Mouse (Mus musculus) embryonic facial prominence, embryonic 12.5 days (tissue): Measurements from ENCODE around the gene Ccr1. TPM values are rescaled to one million over a fixed set of nuclear protein-coding genes. Genes with fewer than 3 reads are reported as not detected.

ENCODE experiments used
- ATAC-seq: fragments of 200-750 bp; cut with Nextera tagmentation; 2 replicates; pipeline ENCODE4 v1.8.0; 2017; ENCODE audit not compliant: insufficient number of reproducible peaks, insufficient read depth, low FRiP score, low TSS enrichment
- H3K27ac ChIP-seq: fragments of 300-500 bp; sonication (generic); 2 replicates; pipeline ENCODE4 v1.5.1; 2016; ENCODE audit warnings: mild to moderate bottlenecking
- H3K27me3 ChIP-seq: fragments of 300-500 bp; sonication (generic); 2 replicates; pipeline ENCODE4 v1.6.1; 2016; ENCODE audit warnings: mild to moderate bottlenecking, moderate library complexity
- H3K36me3 ChIP-seq: fragments of 300-500 bp; sonication (generic); 2 replicates; pipeline ENCODE4 v1.6.1; 2016; ENCODE audit warnings: mild to moderate bottlenecking
- H3K4me1 ChIP-seq: fragments of 300-500 bp; sonication (generic); 2 replicates; pipeline ENCODE4 v1.6.1; 2016
- H3K4me2 ChIP-seq: fragments of 300-500 bp; sonication (generic); replicated peaks from 2 replicates; pipeline ENCODE4 v1.6.1; 2016; ENCODE audit warnings: mild to moderate bottlenecking, moderate library complexity
- H3K4me3 ChIP-seq: fragments of 300-500 bp; sonication (generic); 2 replicates; pipeline ENCODE4 v1.5.1; 2016; ENCODE audit warnings: mild to moderate bottlenecking
- H3K9ac ChIP-seq: fragments of 300-500 bp; sonication (generic); 2 replicates; pipeline ENCODE4 v1.6.1; 2016; ENCODE audit warnings: mild to moderate bottlenecking, moderate library complexity
- H3K9me3 ChIP-seq: fragments of 300-500 bp; sonication (generic); 2 replicates; pipeline ENCODE4 v1.6.1; 2016; ENCODE audit warnings: mild to moderate bottlenecking, moderate library complexity
- WGBS: fragments of 180-500 bp; shearing (Covaris S2); methylation state at CpG from one replicate; pipeline ENCODE4 v1.1.7; 2016; 5-methylcytosine and 5-hydroxymethylcytosine counted together
- polyA plus RNA-seq: library from polyadenylated mRNA; unstranded; fragments of >200 nt; fragmentation: Nextera tagmentation; extraction: Ambion mirVana; gene quantifications from 2 replicates; pipeline ENCODE4 v1.2.1, GENCODE M21; 2016

Gene Ccr1
- 1.3 TPM in 2 replicates for polyA plus RNA-seq

DNA sequence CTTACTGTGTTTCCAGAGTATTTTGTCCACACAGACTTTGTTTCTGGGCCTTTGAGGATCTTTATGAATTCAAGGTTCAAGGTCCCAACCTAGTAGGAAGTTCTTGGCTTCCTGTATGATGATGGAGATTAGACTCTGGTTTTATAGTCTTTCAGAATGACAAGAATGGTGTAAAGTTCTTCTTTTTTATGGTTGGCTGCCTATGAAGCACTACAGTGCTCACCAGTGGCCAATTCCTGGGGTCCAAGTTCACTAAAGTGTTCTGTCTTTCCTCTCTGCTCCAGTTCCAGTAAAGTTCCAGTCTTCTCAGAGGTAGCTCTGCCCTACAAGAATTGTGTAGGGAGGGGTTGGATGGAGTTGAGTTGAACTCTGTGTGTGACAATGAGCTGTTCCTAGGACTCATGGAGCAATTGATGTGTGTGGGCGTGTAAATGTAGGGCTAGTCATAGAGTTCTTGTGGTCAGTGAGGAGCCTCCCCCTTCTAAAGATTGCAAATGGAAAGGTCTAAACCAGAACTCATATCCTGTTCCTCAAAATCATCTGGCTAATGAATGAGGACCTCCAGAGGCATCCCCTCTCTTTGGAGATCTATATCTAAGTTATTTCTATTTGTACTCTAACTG is at the start of gene Ccr1:
TSS of gene Ccr1 (minus strand) at position 403 of the 623 bp plus-strand sequence.
- no peak for ATAC-seq
- H3K9ac ChIP-seq = no peak within 1 kb of the TSS
- H3K4me2 ChIP-seq = no peak within 1 kb of the TSS
- no peaks in the 10 kb centered on the region for H3K9me3 ChIP-seq
- H3K36me3 ChIP-seq = no peaks in the 10 kb centered on the region
- no peak within 1 kb of the TSS for H3K27ac ChIP-seq
- H3K27me3 ChIP-seq = no peaks in the 10 kb centered on the region
- no peak within 1 kb of the TSS for H3K4me3 ChIP-seq
- H3K4me1 ChIP-seq = no peaks in the 10 kb centered on the region
- 83% methylated on average over 1 of the region's 1 CpGs for WGBS

DNA sequence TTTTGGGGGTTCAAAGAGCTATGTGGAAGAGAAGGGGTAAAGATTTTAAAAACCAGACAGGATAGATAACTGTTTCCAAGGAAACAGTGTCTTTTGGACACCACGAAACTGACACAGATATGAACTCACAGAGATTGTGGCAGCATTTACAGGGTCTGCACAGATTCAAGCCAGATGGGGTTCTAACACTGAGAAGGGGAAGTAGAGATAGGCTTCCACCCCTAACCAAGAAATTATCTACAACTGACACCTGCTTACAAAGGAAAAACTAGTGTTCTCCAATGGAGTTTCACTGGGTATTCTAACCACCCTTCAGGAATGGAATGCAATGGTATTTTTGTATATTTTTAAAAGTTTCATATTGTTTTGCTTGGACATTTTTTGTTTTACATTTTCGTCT is 47.6 kb upstream of the Ccr1 start:
- H3K9me3 ChIP-seq = no peaks in the 10 kb centered on the region
- no peak overlapping the region for H3K9ac ChIP-seq
- H3K4me1 ChIP-seq = no peaks in the 10 kb centered on the region
- no peak for ATAC-seq
- no peaks in the 10 kb centered on the region for H3K36me3 ChIP-seq
- no peak overlapping the region for H3K4me2 ChIP-seq
- H3K27ac ChIP-seq = no peak overlapping the region
- 74% methylated on average over 2 of the region's 2 CpGs for WGBS
- H3K27me3 ChIP-seq = no peaks in the 10 kb centered on the region
- H3K4me3 ChIP-seq = no peak overlapping the region

DNA sequence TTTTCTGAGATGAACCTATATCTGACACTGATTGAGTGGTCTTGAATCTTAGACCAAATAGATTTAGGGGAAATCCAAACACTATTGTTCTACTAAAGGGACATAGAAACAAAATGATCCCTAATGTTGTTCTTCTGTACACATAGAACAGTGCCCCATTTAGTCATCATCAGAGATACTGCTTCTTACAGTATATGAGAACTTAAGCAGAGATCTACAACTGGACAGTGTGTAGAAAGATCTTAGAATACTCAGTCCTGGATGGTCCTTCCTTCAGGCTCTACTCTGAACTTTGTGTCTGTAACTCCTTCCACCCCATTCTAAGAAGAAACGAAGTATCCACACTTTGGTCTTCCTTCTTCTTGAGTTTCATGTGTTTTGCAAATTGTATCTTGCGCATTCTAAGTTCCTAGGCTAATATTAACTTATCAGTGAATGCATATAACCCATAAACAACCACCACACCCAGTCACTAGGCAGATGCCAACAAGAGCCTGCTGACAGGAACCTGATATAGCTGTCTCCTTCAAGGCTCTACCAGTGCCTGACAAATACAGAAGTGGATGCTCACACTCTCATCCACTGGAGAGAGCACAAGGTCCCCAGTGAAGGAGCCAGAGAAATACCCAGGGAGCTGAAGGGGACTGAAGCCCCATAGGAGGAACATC is 46.6 kb upstream of the Ccr1 start:
- H3K9me3 ChIP-seq = no peaks in the 10 kb centered on the region
- no peak overlapping the region for H3K4me2 ChIP-seq
- H3K9ac ChIP-seq = no peak overlapping the region
- H3K4me1 ChIP-seq = no peaks in the 10 kb centered on the region
- H3K36me3 ChIP-seq = no peaks in the 10 kb centered on the region
- WGBS = 72% methylated on average over 2 of the region's 2 CpGs
- H3K27ac ChIP-seq = no peak overlapping the region
- H3K4me3 ChIP-seq = no peak overlapping the region
- ATAC-seq = no peak
- H3K27me3 ChIP-seq = no peaks in the 10 kb centered on the region

DNA sequence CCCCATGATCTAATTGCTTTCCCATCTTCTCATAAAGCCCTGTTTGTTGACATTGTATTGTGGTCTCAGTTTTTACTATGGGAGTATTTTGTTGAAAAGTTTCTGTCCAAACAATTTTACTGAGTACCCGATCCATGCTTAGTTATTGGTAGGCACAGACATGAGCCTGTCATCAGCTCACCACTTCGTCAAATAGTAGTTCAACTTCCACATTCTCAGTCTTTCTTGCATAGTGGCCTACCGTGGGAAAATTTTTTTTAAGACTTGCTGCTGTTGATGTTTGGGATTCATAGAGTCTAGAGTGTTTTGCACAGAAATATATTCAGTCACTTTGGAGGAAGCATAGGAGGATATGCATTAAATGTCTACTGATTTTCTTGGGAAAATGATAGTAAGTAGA is 44.8 kb upstream of the Ccr1 start:
- Histone ChIP-seq H3K9ac (no peak overlapping the region), H3K4me3 (no peak overlapping the region), H3K9me3 (no peaks in the 10 kb centered on the region), H3K27me3 (no peaks in the 10 kb centered on the region), H3K36me3 (no peaks in the 10 kb centered on the region), H3K4me1 (no peaks in the 10 kb centered on the region), H3K27ac (no peak overlapping the region), H3K4me2 (no peak overlapping the region)
- ATAC-seq = no peak
- 84% methylated on average over 3 of the region's 3 CpGs for WGBS

DNA sequence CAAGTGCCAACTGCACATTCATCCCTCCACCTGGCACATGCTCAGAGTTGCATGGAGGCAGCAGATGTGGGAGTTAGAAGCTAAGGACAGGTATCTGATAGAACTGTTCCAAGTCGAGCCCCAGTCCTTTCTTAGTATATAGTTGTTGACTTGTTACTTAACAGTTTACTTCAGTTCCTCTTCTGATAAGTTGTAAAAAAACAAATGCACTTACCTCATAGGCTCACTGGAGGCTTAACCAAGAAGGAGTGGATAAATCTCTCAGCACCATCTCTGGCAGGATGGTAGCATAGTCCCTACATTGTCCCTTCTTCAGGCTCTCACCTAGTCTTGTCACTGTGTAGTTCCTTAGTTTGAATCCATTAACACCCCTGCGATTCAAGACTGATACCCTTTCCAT is 44.2 kb upstream of the Ccr1 start:
- Histone ChIP-seq H3K27ac (no peak overlapping the region), H3K27me3 (no peaks in the 10 kb centered on the region), H3K4me1 (no peaks in the 10 kb centered on the region), H3K9me3 (no peaks in the 10 kb centered on the region), H3K4me2 (no peak overlapping the region), H3K36me3 (no peaks in the 10 kb centered on the region), H3K4me3 (no peak overlapping the region), H3K9ac (no peak overlapping the region)
- WGBS = 81% methylated on average over 2 of the region's 2 CpGs
- ATAC-seq = no peak

- 88% methylated on average over 2 of the region's 2 CpGs for WGBS
- H3K4me1 ChIP-seq = no peaks in the 10 kb centered on the region
- no peak overlapping the region for H3K4me3 ChIP-seq
- H3K36me3 ChIP-seq = no peaks in the 10 kb centered on the region
- no peak overlapping the region for H3K9ac ChIP-seq
- H3K4me2 ChIP-seq = no peak overlapping the region
- no peaks in the 10 kb centered on the region for H3K27me3 ChIP-seq
- no peak for ATAC-seq
- H3K9me3 ChIP-seq = no peaks in the 10 kb centered on the region
- H3K27ac ChIP-seq = no peak overlapping the region
Measured at GRCm38 (mm10) chr9:123999784-124000183, 31.3 kb upstream of the Ccr1 start.

GRCm38 (mm10) chr9:123997719-123998118 is 29.2 kb upstream of the Ccr1 start:
- Histone ChIP-seq H3K9ac (no peak overlapping the region), H3K4me2 (no peak overlapping the region), H3K4me1 (no peaks in the 10 kb centered on the region), H3K27ac (no peak overlapping the region), H3K4me3 (no peak overlapping the region), H3K9me3 (no peaks in the 10 kb centered on the region), H3K36me3 (no peaks in the 10 kb centered on the region), H3K27me3 (no peaks in the 10 kb centered on the region)
- WGBS = 70% methylated on average over 3 of the region's 3 CpGs
- ATAC-seq = no peak

DNA sequence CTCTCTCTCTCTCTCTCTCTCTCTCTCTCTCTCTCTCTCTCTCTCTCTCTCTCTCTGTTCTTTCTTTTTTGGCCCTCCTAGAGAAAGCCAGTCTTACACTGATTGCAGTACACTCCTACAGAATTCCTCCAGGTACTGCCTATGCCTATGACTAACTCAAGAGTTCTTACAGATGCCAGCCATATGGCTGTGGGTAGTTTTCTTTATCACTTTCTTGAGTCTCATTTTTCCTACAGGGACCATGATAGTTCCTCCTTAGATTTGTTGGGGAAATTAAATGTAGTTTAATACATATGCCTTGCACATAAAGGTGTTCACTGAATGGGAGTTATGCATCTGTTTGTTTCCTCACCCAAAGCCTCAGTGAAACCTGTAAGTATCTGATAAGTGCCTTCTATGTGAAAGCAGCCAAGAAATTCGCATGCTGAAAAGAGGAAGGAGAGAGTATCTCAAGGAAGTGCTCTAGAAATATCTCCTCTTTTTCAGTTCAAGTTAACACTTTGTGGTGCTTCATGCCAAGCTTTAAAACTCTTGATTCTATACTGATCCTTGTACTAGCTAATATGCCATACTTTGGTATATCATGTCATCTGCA is 22.9 kb upstream of the Ccr1 start:
- no peak overlapping the region for H3K9ac ChIP-seq
- H3K36me3 ChIP-seq = no peaks in the 10 kb centered on the region
- H3K4me2 ChIP-seq = no peak overlapping the region
- no peak overlapping the region for H3K4me3 ChIP-seq
- H3K27ac ChIP-seq = no peak overlapping the region
- no peak for ATAC-seq
- no peaks in the 10 kb centered on the region for H3K27me3 ChIP-seq
- H3K4me1 ChIP-seq = no peaks in the 10 kb centered on the region
- H3K9me3 ChIP-seq = no peaks in the 10 kb centered on the region
- 54% methylated on average over 1 of the region's 1 CpGs for WGBS

DNA sequence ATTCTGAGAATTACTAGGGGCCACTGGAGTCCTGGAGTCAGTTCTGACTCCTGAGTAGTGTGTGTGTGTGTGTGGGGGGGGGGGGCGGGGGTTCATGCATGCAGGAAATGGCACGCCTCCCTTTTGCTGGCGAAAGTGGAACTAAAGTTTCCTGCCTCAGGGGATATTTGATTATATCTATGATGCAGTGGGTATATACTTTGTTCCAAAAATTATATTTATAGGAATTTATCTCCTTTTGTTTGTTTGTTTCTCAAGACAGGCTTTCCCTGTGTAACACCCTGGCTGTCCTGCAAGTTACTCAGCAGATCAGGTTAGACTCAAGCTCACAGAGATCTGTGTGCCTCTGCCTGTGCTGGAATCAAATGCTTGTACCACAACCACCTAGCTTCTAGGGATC is 21.2 kb upstream of the Ccr1 start:
- WGBS = 64% methylated on average over 3 of the region's 3 CpGs
- no peak for ATAC-seq
- no peak overlapping the region for H3K4me3 ChIP-seq

GRCm38 (mm10) chr9:123986217-123986616 is 17.7 kb upstream of the Ccr1 start:
- Histone ChIP-seq H3K4me3 (no peak overlapping the region), H3K4me2 (no peak overlapping the region), H3K27me3 (no peaks in the 10 kb centered on the region), H3K4me1 (no peaks in the 10 kb centered on the region), H3K36me3 (no peaks in the 10 kb centered on the region), H3K9me3 (no peaks in the 10 kb centered on the region), H3K27ac (no peak overlapping the region), H3K9ac (no peak overlapping the region)
- ATAC-seq = no peak
- WGBS = 79% methylated on average over 2 of the region's 2 CpGs

More for the DNA sequence above, 21.2 kb upstream of the Ccr1 start:
- Histone ChIP-seq H3K27me3 (no peaks in the 10 kb centered on the region), H3K9ac (no peak overlapping the region), H3K9me3 (no peaks in the 10 kb centered on the region), H3K4me1 (no peaks in the 10 kb centered on the region), H3K36me3 (no peaks in the 10 kb centered on the region), H3K4me2 (no peak overlapping the region), H3K27ac (no peak overlapping the region)

DNA sequence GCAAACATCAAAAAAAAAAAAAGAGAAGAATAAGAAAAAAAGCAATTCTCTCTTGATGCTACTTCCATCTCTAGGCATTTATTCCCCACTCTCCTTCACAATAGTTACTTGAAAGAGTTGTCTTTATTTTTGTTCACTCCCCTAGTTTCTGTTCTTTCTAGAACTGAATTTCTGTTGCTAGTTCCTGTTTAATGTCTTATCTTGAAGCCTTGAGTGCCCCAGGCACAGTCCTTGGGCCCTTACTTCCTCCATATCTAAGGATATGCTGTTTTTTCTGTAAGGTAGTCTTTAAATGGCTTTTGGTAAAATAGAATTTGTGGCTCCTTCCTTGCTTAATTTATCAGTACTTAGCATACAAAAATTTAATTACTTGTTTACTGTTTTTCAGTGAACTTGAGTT is 16.5 kb upstream of the Ccr1 start:
- ATAC-seq = no peak
- Histone ChIP-seq H3K4me3 (no peak overlapping the region), H3K4me1 (no peaks in the 10 kb centered on the region), H3K36me3 (no peaks in the 10 kb centered on the region), H3K9ac (no peak overlapping the region), H3K27me3 (no peaks in the 10 kb centered on the region), H3K27ac (no peak overlapping the region), H3K4me2 (no peak overlapping the region), H3K9me3 (no peaks in the 10 kb centered on the region)

- ATAC-seq = no peak
- no peak overlapping the region for H3K4me3 ChIP-seq
- no peak overlapping the region for H3K9ac ChIP-seq
- no peaks in the 10 kb centered on the region for H3K36me3 ChIP-seq
- no peak overlapping the region for H3K4me2 ChIP-seq
- H3K9me3 ChIP-seq = no peaks in the 10 kb centered on the region
- H3K27me3 ChIP-seq = no peaks in the 10 kb centered on the region
- no peaks in the 10 kb centered on the region for H3K4me1 ChIP-seq
- WGBS = 100% methylated on average over 1 of the region's 1 CpGs
- H3K27ac ChIP-seq = no peak overlapping the region
Measured at GRCm38 (mm10) chr9:123982720-123983119, 14.2 kb upstream of the Ccr1 start.
